Mouse (Mus musculus) megakaryocyte, embryonic 14.5 days (primary cell): ENCODE measurements around the gene Fam196a. TPM values are rescaled to one million over a fixed set of nuclear protein-coding genes. Genes with fewer than 3 reads are reported as not detected.

ENCODE experiments used
- H3K27me3 ChIP-seq: replicated peaks from 2 replicates; pipeline ENCODE3; 2012; ENCODE audit warnings: inconsistent platforms
- H3K36me3 ChIP-seq: replicated peaks from 2 replicates; pipeline ENCODE3; 2012; ENCODE audit warnings: low read length, inconsistent platforms, mixed read lengths
- H3K4me1 ChIP-seq: 2 replicates; pipeline ENCODE4 v1.6.1; 2012; ENCODE audit warnings: inconsistent platforms
- H3K4me3 ChIP-seq: replicated peaks from 2 replicates; pipeline ENCODE3; 2012; ENCODE audit warnings: moderate library complexity, mild to moderate bottlenecking, inconsistent platforms
- H3K9me3 ChIP-seq: 2 replicates; pipeline ENCODE4 v1.6.1; 2012; ENCODE audit warnings: inconsistent platforms
- FLI1 ChIP-seq: IDR thresholded peaks from 2 replicates; pipeline ENCODE4 v1.6.1; 2012; ENCODE audit warnings: low read length, inconsistent platforms, mixed read lengths
- GATA1 ChIP-seq: IDR thresholded peaks from 3 replicates; pipeline ENCODE4 v1.6.1; 2012; ENCODE audit warnings: mixed read lengths, low read length, inconsistent platforms, borderline replicate concordance
- polyA plus RNA-seq: library from polyadenylated mRNA; stranded (reverse); fragments of >175 nt; gene quantifications from 2 replicates; pipeline ENCODE4 v1.2.3, GENCODE M21; 2012; ENCODE audit warnings: low replicate concordance; ENCODE audit not compliant: insufficient read depth

The Fam196a gene
- polyA plus RNA-seq, 1 experiment, result not detected

- TF ChIP-seq GATA1 (no peak), FLI1 (no peak)
- no peaks in the 10 kb centered on the region for H3K9me3 ChIP-seq
- H3K4me1 ChIP-seq, result no peaks in the 10 kb centered on the region; the same call in 1 of the 2 replicates
- peaks cover 19% of the 10 kb centered on the region for H3K36me3 ChIP-seq
- no peak overlapping the region for H3K4me3 ChIP-seq
- H3K27me3 ChIP-seq, result no peaks in the 10 kb centered on the region
These were observed 76.2 kb downstream of the Fam196a start for GRCm38 (mm10) chr7:134862000-134862399.

- Histone ChIP-seq H3K9me3 (no peaks in the 10 kb centered on the region), H3K4me1 (peaks cover 24% of the 10 kb centered on the region), H3K27me3 (no peaks in the 10 kb centered on the region), H3K4me3 (no peak overlapping the region), H3K36me3 (no peaks in the 10 kb centered on the region)
- TF ChIP-seq GATA1 (no peak), FLI1 (no peak)
These were observed 95.5 kb downstream of the Fam196a start for GRCm38 (mm10) chr7:134842751-134843150.

- Histone ChIP-seq H3K4me1 (peaks cover 42% of the 10 kb centered on the region), H3K9me3 (no peaks in the 10 kb centered on the region), H3K27me3 (no peaks in the 10 kb centered on the region), H3K36me3 (no peaks in the 10 kb centered on the region), H3K4me3 (no peak overlapping the region)
- TF ChIP-seq FLI1 (no peak), GATA1 (no peak)
These were observed 98.2 kb downstream of the Fam196a start for GRCm38 (mm10) chr7:134840066-134840465.
